In genomic region chr1:121360561-121360960, GRCm38 (mm10) we compare ENCODE assay signal across 20 mouse cellular contexts. TPM values are rescaled to one million over a fixed set of nuclear protein-coding genes. Genes with fewer than 3 reads are reported as not detected.
DNase-seq lines count a peak whose midpoint lies in the region; ATAC-seq and TF ChIP-seq lines count a peak whose summit lies in the region.
"Had no signal": no experiment of that assay in that cellular context is flagged by ENCODE, and none has a peak within 500 bp of the region (broad histone marks: within the 10 kb centered on the region; RNA-seq: fewer than 3 reads in every experiment).

No protein-coding gene starts in this region.

- no peak overlapping the region for H3K4me3 ChIP-seq in heart, embryonic 10.5 days
- H3K4me3 ChIP-seq in C2C12 (ENCODE audit: insufficient read depth, poor library complexity, severe bottlenecking): no peak overlapping the region
- no peak overlapping the region for H3K4me3 ChIP-seq in intestine, embryonic 16.5 days (ENCODE audit: low read length)
- H3K4me3 ChIP-seq in lung, adult 2 months (replicated peaks; ENCODE audit: extremely low read depth, low read depth, low read length): no peak overlapping the region
- no peak overlapping the region for H3K4me3 ChIP-seq in kidney, embryonic 15.5 days (replicated peaks)
- H3K4me3 ChIP-seq: forebrain, embryonic 13.5 days; hindbrain, embryonic 15.5 days; midbrain, embryonic 10.5 days had no signal

- 32% methylated on average over 4 of the region's 4 CpGs for WGBS in heart, embryonic 10.5 days
- 50% methylated on average over 4 of the region's 4 CpGs for WGBS in intestine, embryonic 16.5 days
- 51% methylated on average over 4 of the region's 4 CpGs for WGBS in lung, adult 2 months
- WGBS in kidney, embryonic 15.5 days: 58% methylated on average over 4 of the region's 4 CpGs

- H3K9ac ChIP-seq in intestine, embryonic 16.5 days (ENCODE audit: low read depth, low read length): no peak overlapping the region
- H3K9ac ChIP-seq in kidney, embryonic 15.5 days: no peak overlapping the region
- H3K9ac ChIP-seq: forebrain, embryonic 13.5 days; hindbrain, embryonic 15.5 days; liver, postnatal 0 days had no signal

- H3K27ac ChIP-seq in heart, embryonic 10.5 days: no peak overlapping the region
- H3K27ac ChIP-seq in intestine, embryonic 16.5 days (ENCODE audit: low read length): no peak overlapping the region
- H3K27ac ChIP-seq in kidney, embryonic 15.5 days: no peak overlapping the region
- H3K27ac ChIP-seq: forebrain, embryonic 13.5 days; hindbrain, embryonic 15.5 days; midbrain, embryonic 10.5 days had no signal

- H3ac ChIP-seq in C2C12 (ENCODE audit: control insufficient read depth, insufficient read length, low read depth): no peak overlapping the region

- H3K9me3 ChIP-seq in heart, embryonic 10.5 days: no peaks in the 10 kb centered on the region
- no peaks in the 10 kb centered on the region for H3K9me3 ChIP-seq in intestine, embryonic 16.5 days (ENCODE audit: control insufficient read depth, low read length)
- H3K9me3 ChIP-seq in kidney, embryonic 15.5 days (replicated peaks): no peaks in the 10 kb centered on the region
- H3K9me3 ChIP-seq: forebrain, embryonic 13.5 days; hindbrain, embryonic 15.5 days; midbrain, embryonic 10.5 days had no signal

- DNase-seq in heart, embryonic 10.5 days (ENCODE audit: low spot score): peak; percentile 70
- DNase-seq in heart, postnatal 4 days: no peak
- DNase-seq in adrenal gland, postnatal 14 days: peak; percentile 32
- DNase-seq in lung, adult 2 months: no peak
- DNase-seq in layer of hippocampus, postnatal 10 days (ENCODE audit: low spot score in 2 of 2): no peak
- DNase-seq: cerebellum, adult 11 months; cerebellum, postnatal 25 days; heart, postnatal 14 days; kidney, adult 8-10 months; kidney, postnatal 4 days; layer of hippocampus, postnatal 36 days; liver; liver, postnatal 0 days; lung, postnatal 36 days had no signal

- no peaks in the 10 kb centered on the region for H3K79me2 ChIP-seq in C2C12 (ENCODE audit: control insufficient read depth, insufficient read depth)

- H3K79me3 ChIP-seq in C2C12 (ENCODE audit: low read depth): no peaks in the 10 kb centered on the region

- no peaks in the 10 kb centered on the region for H3K4me1 ChIP-seq in heart, embryonic 10.5 days
- no peaks in the 10 kb centered on the region for H3K4me1 ChIP-seq in intestine, embryonic 16.5 days (ENCODE audit: control insufficient read depth, insufficient read depth, low read length)
- no peaks in the 10 kb centered on the region for H3K4me1 ChIP-seq in lung, adult 2 months (ENCODE audit: control insufficient read depth, insufficient read depth, low read length)
- no peaks in the 10 kb centered on the region for H3K4me1 ChIP-seq in kidney, embryonic 15.5 days
- H3K4me1 ChIP-seq: forebrain, embryonic 13.5 days; hindbrain, embryonic 15.5 days; midbrain, embryonic 10.5 days had no signal

- H3K27me3 ChIP-seq in heart, embryonic 10.5 days (ENCODE audit: insufficient read depth, poor library complexity, severe bottlenecking): no peaks in the 10 kb centered on the region
- H3K27me3 ChIP-seq in C2C12 (ENCODE audit: control insufficient read depth, insufficient read depth, insufficient read length): no peaks in the 10 kb centered on the region
- H3K27me3 ChIP-seq in intestine, embryonic 16.5 days (replicated peaks; ENCODE audit: control insufficient read depth, insufficient read depth, low read length): no peaks in the 10 kb centered on the region
- H3K27me3 ChIP-seq in kidney, embryonic 15.5 days: no peaks in the 10 kb centered on the region
- H3K27me3 ChIP-seq: forebrain, embryonic 13.5 days; hindbrain, embryonic 15.5 days had no signal

- no peak overlapping the region for H3K4me2 ChIP-seq in intestine, embryonic 16.5 days (ENCODE audit: low read depth, low read length)
- no peak overlapping the region for H3K4me2 ChIP-seq in kidney, embryonic 15.5 days
- H3K4me2 ChIP-seq: forebrain, embryonic 13.5 days; hindbrain, embryonic 15.5 days had no signal

- 0 out of 2 replicates have a peak, but pooled peaks have one; percentile 33 for ATAC-seq in intestine, embryonic 16.5 days
- no peak for ATAC-seq in kidney, embryonic 15.5 days (replicated peaks; ENCODE audit: low FRiP score)
- ATAC-seq: forebrain, embryonic 13.5 days; liver, postnatal 0 days had no signal

- no peaks in the 10 kb centered on the region for H3K36me3 ChIP-seq in heart, embryonic 10.5 days
- H3K36me3 ChIP-seq in C2C12 (ENCODE audit: control insufficient read depth, insufficient read depth): no peaks in the 10 kb centered on the region
- no peaks in the 10 kb centered on the region for H3K36me3 ChIP-seq in intestine, embryonic 16.5 days (ENCODE audit: control insufficient read depth, insufficient read depth, low read length)
- H3K36me3 ChIP-seq in kidney, embryonic 15.5 days: no peaks in the 10 kb centered on the region
- H3K36me3 ChIP-seq: hindbrain, embryonic 15.5 days; midbrain, embryonic 10.5 days had no signal

- TF ChIP-seq CTCF in C2C12 (IDR thresholded peaks at IDR 0.05; ENCODE audit: control insufficient read depth, insufficient read depth, insufficient read length): no peak
- no peak for TF ChIP-seq CTCF in lung, adult 2 months (IDR thresholded peaks at IDR 0.05; ENCODE audit: insufficient read depth, low read length)

- TF ChIP-seq POLR2A in lung, adult 2 months (IDR thresholded peaks at IDR 0.05; ENCODE audit: borderline replicate concordance, extremely low read depth, low read depth, low read length): no peak

TF ChIP-seq in C2C12, 6 proteins besides CTCF, POLR2A, EP300 and RAD21:
- TF ChIP-seq USF1 (IDR thresholded peaks at IDR 0.05; ENCODE audit: low read depth) (no peak), MYOD1 (IDR thresholded peaks at IDR 0.05; ENCODE audit: control insufficient read depth, insufficient read length, low read depth) (peak; percentile 64), CEBPB (IDR thresholded peaks at IDR 0.05; ENCODE audit: low read depth) (no peak), MAX (IDR thresholded peaks at IDR 0.05) (no peak), MYOG (IDR thresholded peaks at IDR 0.05; ENCODE audit: control insufficient read depth, extremely low read depth, insufficient read length) (no peak), FOSL1 (IDR thresholded peaks at IDR 0.05; ENCODE audit: insufficient read depth, low read length, poor library complexity, severe bottlenecking) (peak; percentile 95)
TF ChIP-seq in C2C12: peak in this region for 2.

RNA-seq across cellular contexts. Expression of gene Insig2, which starts 28.2 kb away (rescaled TPM):
- 24.5 and 25.9 TPM in 2 replicates for polyA plus RNA-seq in heart, embryonic 10.5 days (2016; fragmentation: Nextera tagmentation; extraction: Ambion mirVana)
- total RNA-seq in heart, postnatal 4 days (2021): 10 to 100 TPM; 35.3 to 44.2 TPM
- 27.9 TPM for polyA plus RNA-seq in C2C12 (2012; fragmentation: generic; extraction: Trizol)
- total RNA-seq in adrenal gland, postnatal 14 days (2021): 49.2 and 57.3 TPM in 2 replicates
- 24.5 and 25.1 TPM in 2 replicates for polyA plus RNA-seq in intestine, embryonic 16.5 days (2015; fragmentation: Nextera tagmentation; extraction: Ambion mirVana)
- 18.7 and 24.1 TPM in 2 replicates for polyA plus RNA-seq in lung, adult 2 months (2012; rRNA removed)
- total RNA-seq in layer of hippocampus, postnatal 10 days (2021): 10 to 100 TPM; 38.9 to 44.9 TPM
- polyA plus RNA-seq in kidney, embryonic 15.5 days (2015; fragmentation: Nextera tagmentation; extraction: Ambion mirVana): 35.7 and 39.2 TPM in 2 replicates

Comparison
In these comparisons a context has a peak if more than half of its experiments do, and no peak if none do; other contexts are left out.
1. DNase-seq: peak in heart, embryonic 10.5 days (single experiment) and adrenal gland, postnatal 14 days (single experiment); none in heart, postnatal 4 days (single experiment), lung, adult 2 months (single experiment) and layer of hippocampus, postnatal 10 days (0 of 2).